Mouse (Mus musculus): ENCODE measurements at regions not wholly inside any gene's neighbourhood (a gene's known extent, or its start where the extent isn't known, plus 50 kb on each side); places are given as distances from the start of the nearest gene placed in this dataset.
A peak's percentile ranks its signal among the peaks of the same experiment; 100 is the strongest.

DNA sequence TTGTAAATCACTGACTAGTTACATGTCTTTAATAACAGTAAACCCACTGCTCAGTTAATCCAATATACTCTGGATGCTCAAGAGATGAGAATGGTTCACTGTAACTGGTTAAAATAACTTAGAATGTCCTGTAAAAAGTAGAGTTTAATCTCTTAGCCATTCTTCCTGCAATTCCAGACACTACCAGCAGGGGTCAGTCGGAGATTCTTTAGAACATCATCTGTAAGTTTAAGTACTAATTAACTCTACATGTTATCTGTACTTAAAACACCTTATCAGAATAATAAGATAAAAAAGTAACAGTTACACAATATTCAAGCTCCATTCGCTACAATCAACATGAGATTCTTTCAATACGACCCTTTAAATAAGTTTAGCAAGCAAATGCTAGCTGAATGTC lies 58.7 kb upstream of the Olig3 start:
- Histone ChIP-seq H3K79me2 (ENCODE audit: control insufficient read depth, insufficient read depth, low read length, poor library complexity) (no peaks in the 10 kb centered on the region), H3K27ac (ENCODE audit: control insufficient read depth, low read depth, low read length) (no peak overlapping the region), H3K27me3 (ENCODE audit: control insufficient read depth in 1 of 2, insufficient read depth in 2 of 2, low read length in 2 of 2) (no peaks in the 10 kb centered on the region), H3K9me3 (replicated peaks; ENCODE audit: insufficient read depth, low read length) (no peaks in the 10 kb centered on the region), H3K4me3 (ENCODE audit: control insufficient read depth in 1 of 2, insufficient read depth in 1 of 2, low read depth in 2 of 2, low read length in 2 of 2) (no peak overlapping the region), H3K4me1 (ENCODE audit: control insufficient read depth in 1 of 2, insufficient read depth in 2 of 2, low read length in 2 of 2) (no peaks in the 10 kb centered on the region), H3K36me3 (ENCODE audit: control insufficient read depth in 1 of 2, insufficient read depth in 2 of 2, low read length in 2 of 2) (no peaks in the 10 kb centered on the region), H3K9ac (ENCODE audit: control insufficient read depth, low read depth, low read length, poor library complexity, severe bottlenecking) (no peak overlapping the region)
- TF ChIP-seq CTCF (IDR thresholded peaks at IDR 0.05 in 2 of 3, conservative IDR thresholded peaks at IDR 0.05 in 1 of 3; ENCODE audit: control insufficient read depth in 1 of 3, insufficient read depth in 1 of 3, low read depth in 2 of 3, low read length in 3 of 3, poor library complexity in 1 of 3, severe bottlenecking in 1 of 3), result peak in 2 of 3 experiments; percentile 55 to 65; a peak in 4 of 6 replicates
- TF ChIP-seq UBTF (IDR thresholded peaks at IDR 0.05; ENCODE audit: borderline replicate concordance, insufficient read depth, low read depth, low read length), result no peak
- peak; percentile 20; the same call in 1 of the 2 replicates for TF ChIP-seq ZC3H11A (IDR thresholded peaks at IDR 0.05; ENCODE audit: low read depth, low read length)
- TF ChIP-seq RAD21 (IDR thresholded peaks at IDR 0.05; ENCODE audit: low read depth, low read length), result peak; percentile 51
- TF ChIP-seq SMC3 (IDR thresholded peaks at IDR 0.05; ENCODE audit: low read depth, low read length), result peak; percentile 67
- TF ChIP-seq SIN3A (IDR thresholded peaks at IDR 0.05; ENCODE audit: low read length), result no peak
- DNase-seq (ENCODE audit: low read depth, low spot score), result peak; percentile 29

DNA sequence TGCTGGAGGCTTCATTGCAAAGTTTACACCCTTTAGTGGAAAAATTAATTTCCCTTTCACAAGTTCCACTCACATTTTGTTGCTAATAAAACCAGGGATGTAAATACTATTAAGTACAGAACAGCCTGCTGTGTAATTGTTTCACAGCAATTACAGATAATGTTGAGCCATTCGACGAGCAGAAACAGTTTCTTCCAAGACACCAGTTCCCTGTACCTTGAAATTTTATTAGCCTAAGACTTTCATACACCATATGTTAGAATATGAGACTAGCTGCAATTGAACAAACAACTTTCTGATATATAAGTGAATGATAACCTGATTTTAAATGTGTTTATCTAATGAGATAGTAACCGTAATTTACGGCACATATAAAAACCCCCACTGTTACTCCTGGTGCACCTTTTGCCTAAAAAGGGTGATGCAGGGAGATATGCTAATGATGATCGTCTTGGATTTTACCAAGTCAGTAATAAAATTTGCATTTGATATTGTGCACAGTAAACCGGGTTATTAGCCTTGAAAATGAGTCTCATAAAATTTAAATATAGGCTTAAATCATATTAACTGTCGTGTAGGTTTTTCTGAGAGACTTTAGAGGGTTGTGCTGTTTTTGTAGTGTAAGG lies 60.8 kb upstream of the Olig3 start:
- no peak for DNase-seq (ENCODE audit: low read depth, low spot score)
- Histone ChIP-seq H3K4me3 (ENCODE audit: control insufficient read depth in 1 of 2, insufficient read depth in 1 of 2, low read depth in 2 of 2, low read length in 2 of 2) (no peak overlapping the region), H3K9ac (ENCODE audit: control insufficient read depth, low read depth, low read length, poor library complexity, severe bottlenecking) (no peak overlapping the region), H3K36me3 (ENCODE audit: control insufficient read depth in 1 of 2, insufficient read depth in 2 of 2, low read length in 2 of 2) (no peaks in the 10 kb centered on the region), H3K9me3 (replicated peaks; ENCODE audit: insufficient read depth, low read length) (no peaks in the 10 kb centered on the region), H3K79me2 (ENCODE audit: control insufficient read depth, insufficient read depth, low read length, poor library complexity) (no peaks in the 10 kb centered on the region), H3K27ac (ENCODE audit: control insufficient read depth, low read depth, low read length) (no peak overlapping the region), H3K4me1 (ENCODE audit: control insufficient read depth in 1 of 2, insufficient read depth in 2 of 2, low read length in 2 of 2) (no peaks in the 10 kb centered on the region), H3K27me3 (ENCODE audit: control insufficient read depth in 1 of 2, insufficient read depth in 2 of 2, low read length in 2 of 2) (no peaks in the 10 kb centered on the region)
- TF ChIP-seq E2F4 (IDR thresholded peaks at IDR 0.05; ENCODE audit: borderline replicate concordance, low read depth, low read length) (no peak), POLR2AphosphoS2 (IDR thresholded peaks at IDR 0.05; ENCODE audit: low read length) (no peak), MAZ (IDR thresholded peaks at IDR 0.05; ENCODE audit: low read depth, low read length) (no peak), UBTF (IDR thresholded peaks at IDR 0.05; ENCODE audit: borderline replicate concordance, insufficient read depth, low read depth, low read length) (no peak), MYB (IDR thresholded peaks at IDR 0.05; ENCODE audit: low read depth, low read length) (no peak), MEF2A (IDR thresholded peaks at IDR 0.05; ENCODE audit: extremely low read depth, insufficient replicate concordance, low read depth, low read length, poor library complexity, severe bottlenecking) (no peak), ZKSCAN1 (IDR thresholded peaks at IDR 0.05; ENCODE audit: low read depth, low read length) (no peak), CHD2 (IDR thresholded peaks at IDR 0.05; ENCODE audit: low read length) (no peak), RCOR1 (IDR thresholded peaks at IDR 0.05; ENCODE audit: low read depth, low read length) (no peak), GABPA (IDR thresholded peaks at IDR 0.05; ENCODE audit: low read depth, low read length) (no peak), MAFK (IDR thresholded peaks at IDR 0.05; ENCODE audit: borderline replicate concordance, low read depth, low read length) (no peak), SMC3 (IDR thresholded peaks at IDR 0.05; ENCODE audit: low read depth, low read length) (no peak), TBP (IDR thresholded peaks at IDR 0.05; ENCODE audit: low read depth, low read length) (no peak)
